Mouse (Mus musculus): ENCODE measurements around the gene Acot8. TPM values are rescaled to one million over a fixed set of nuclear protein-coding genes. Genes with fewer than 3 reads are reported as not detected.

Acot8 gene
- total and polyA plus RNA-seq, 2 experiments from 2014 or later, result 17.1 to 17.4 TPM

DNA sequence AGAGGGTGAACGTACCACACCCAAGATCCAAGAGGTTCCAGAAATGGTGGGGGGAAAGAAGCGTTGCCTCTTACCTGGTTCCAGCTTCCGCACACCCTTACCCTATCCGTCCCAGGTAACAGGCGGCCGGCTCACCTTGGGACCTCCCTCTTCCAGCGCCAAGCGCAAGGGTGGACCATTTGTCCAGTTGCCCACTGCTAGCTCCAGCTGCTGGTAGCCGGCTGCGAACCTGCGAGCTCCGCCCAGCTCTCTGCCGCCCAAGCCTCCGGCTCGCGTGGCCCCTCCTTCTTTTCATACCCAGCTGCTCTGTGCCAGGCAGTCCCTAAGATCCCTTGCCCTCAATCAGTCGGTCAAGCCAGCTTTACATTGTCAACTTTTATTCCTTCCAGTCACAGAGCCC is 27.9 kb downstream of the Acot8 start:
- Histone ChIP-seq H3K27ac (ENCODE audit: low read depth, low read length) (no peak overlapping the region), H3K4me3 (ENCODE audit: low read depth, low read length) (no peak overlapping the region), H3K9me3 (ENCODE audit: low read length) (no peaks in the 10 kb centered on the region), H3K4me1 (ENCODE audit: insufficient read depth) (no peaks in the 10 kb centered on the region), H3K27me3 (ENCODE audit: insufficient read depth, low read length) (no peaks in the 10 kb centered on the region), H3K9ac (no peak overlapping the region), H3K36me3 (ENCODE audit: insufficient read depth) (no peaks in the 10 kb centered on the region), H3K4me2 (ENCODE audit: low read depth) (no peak overlapping the region)
- TF ChIP-seq CTCF (IDR thresholded peaks at IDR 0.05; ENCODE audit: low read depth), result no peak
- DNase-seq (no peak), ATAC-seq (no peak)
- 71% methylated on average over 17 of the region's 17 CpGs for WGBS

DNA sequence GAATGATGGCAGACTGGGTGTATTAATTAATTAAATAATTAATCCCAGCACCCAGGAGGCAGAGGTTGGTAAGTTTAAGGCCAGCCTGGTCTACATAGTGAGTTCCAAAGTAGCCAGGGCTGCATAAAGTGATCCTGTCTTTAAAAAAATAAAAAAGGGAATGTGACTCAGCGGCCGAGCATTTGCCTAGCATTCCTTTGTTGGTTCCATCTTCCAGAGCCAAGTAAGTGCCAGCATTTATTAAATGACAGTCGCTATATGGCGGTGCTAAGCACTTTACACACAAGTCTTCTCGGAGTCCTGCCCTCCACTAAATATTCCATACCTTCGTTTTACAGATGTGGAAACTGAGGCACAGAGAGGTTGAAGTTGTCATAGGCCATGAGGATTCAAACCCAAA is 28.6 kb downstream of the Acot8 start:
- no peak for ATAC-seq
- no peaks in the 10 kb centered on the region for H3K9me3 ChIP-seq (ENCODE audit: low read length)
- H3K9ac ChIP-seq, result no peak overlapping the region
- no peak overlapping the region for H3K4me2 ChIP-seq (ENCODE audit: low read depth)
- no peak for TF ChIP-seq CTCF (IDR thresholded peaks at IDR 0.05; ENCODE audit: low read depth)
- no peak overlapping the region for H3K4me3 ChIP-seq (ENCODE audit: low read depth, low read length)
- H3K27ac ChIP-seq (ENCODE audit: low read depth, low read length), result no peak overlapping the region
- no peak for DNase-seq
- no peaks in the 10 kb centered on the region for H3K27me3 ChIP-seq (ENCODE audit: insufficient read depth, low read length)
- WGBS, result 85% methylated on average over 6 of the region's 6 CpGs
- H3K36me3 ChIP-seq (ENCODE audit: insufficient read depth), result no peaks in the 10 kb centered on the region
- no peaks in the 10 kb centered on the region for H3K4me1 ChIP-seq (ENCODE audit: insufficient read depth)

DNA sequence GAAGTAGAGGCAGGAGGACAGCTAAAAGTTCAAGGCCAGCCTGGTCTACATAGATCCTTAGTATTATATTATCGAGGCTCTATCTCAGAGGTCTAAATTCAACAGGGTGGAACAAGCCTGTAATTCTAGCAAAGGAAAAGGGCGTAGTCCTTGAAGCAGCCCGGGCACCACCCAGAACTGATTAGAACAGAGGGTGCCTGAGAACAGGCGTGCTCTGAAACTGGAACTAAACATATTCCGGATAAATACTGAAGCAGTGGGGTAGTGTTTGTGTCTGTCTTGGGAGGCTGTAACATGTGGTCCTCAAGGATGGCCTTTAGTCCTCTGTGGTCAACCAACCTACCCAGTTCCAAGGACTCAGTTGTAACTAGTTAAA is 30.7 kb downstream of the Acot8 start:
- Histone ChIP-seq H3K4me1 (ENCODE audit: insufficient read depth) (no peaks in the 10 kb centered on the region; the same call in 1 of the 2 replicates), H3K4me2 (ENCODE audit: low read depth) (no peak overlapping the region), H3K9me3 (ENCODE audit: low read length) (no peaks in the 10 kb centered on the region), H3K9ac (no peak overlapping the region), H3K27me3 (ENCODE audit: insufficient read depth, low read length) (no peaks in the 10 kb centered on the region), H3K4me3 (ENCODE audit: low read depth, low read length) (no peak overlapping the region), H3K36me3 (ENCODE audit: insufficient read depth) (no peaks in the 10 kb centered on the region), H3K27ac (ENCODE audit: low read depth, low read length) (no peak overlapping the region)
- ATAC-seq (no peak), DNase-seq (no peak)
- 92% methylated on average over 5 of the region's 5 CpGs for WGBS
- TF ChIP-seq CTCF (IDR thresholded peaks at IDR 0.05; ENCODE audit: low read depth), result no peak

DNA sequence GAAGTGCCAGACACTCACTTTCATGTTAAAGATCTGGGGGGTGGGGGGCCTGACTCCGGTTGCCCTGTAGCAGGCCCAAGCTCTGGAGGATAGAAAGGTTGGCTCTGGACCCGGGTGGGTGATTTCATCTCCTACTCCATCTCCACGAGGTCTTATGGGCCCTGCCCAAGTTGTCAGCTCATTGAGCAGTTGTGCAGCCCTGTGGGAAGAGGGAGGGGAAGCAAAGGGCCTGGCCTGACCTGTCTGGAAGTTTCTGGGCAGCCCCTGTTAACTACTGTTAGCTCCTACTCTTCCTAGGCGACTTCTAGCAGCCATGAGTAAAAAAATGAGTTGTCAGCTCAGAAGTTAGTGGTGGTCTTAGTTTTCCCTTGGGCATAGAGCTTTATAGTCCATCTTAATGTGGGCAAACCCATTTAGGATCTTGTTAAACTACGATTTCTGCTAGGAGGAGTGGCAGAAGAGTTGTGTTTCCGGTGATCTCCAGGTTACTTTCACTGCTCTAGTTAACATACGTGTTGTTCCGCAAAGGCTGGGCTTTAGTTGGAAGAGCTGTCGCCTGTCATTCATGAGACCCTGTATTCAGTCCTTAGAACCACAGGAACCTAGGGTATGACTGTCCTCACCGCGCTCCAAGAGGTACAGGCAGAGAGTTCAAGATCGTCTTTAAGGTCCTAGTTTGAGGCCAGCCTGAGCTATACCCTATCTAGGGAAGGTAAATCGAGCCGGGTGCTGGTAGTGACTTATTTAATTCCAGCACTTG is 31.3 kb downstream of the Acot8 start:
- no peaks in the 10 kb centered on the region; the same call in 1 of the 2 replicates for H3K36me3 ChIP-seq (ENCODE audit: insufficient read depth)
- H3K4me1 ChIP-seq (ENCODE audit: insufficient read depth), result no peaks in the 10 kb centered on the region; the same call in 1 of the 2 replicates
- ATAC-seq (no peak), DNase-seq (no peak)
- H3K9ac ChIP-seq, result no peak overlapping the region
- no peaks in the 10 kb centered on the region for H3K27me3 ChIP-seq (ENCODE audit: insufficient read depth, low read length)
- H3K27ac ChIP-seq (ENCODE audit: low read depth, low read length), result no peak overlapping the region
- no peaks in the 10 kb centered on the region for H3K9me3 ChIP-seq (ENCODE audit: low read length)
- H3K4me2 ChIP-seq (ENCODE audit: low read depth), result no peak overlapping the region
- H3K4me3 ChIP-seq (ENCODE audit: low read depth, low read length), result no peak overlapping the region
- 77% methylated on average over 14 of the region's 14 CpGs for WGBS
- TF ChIP-seq CTCF (IDR thresholded peaks at IDR 0.05; ENCODE audit: low read depth), result no peak

DNA sequence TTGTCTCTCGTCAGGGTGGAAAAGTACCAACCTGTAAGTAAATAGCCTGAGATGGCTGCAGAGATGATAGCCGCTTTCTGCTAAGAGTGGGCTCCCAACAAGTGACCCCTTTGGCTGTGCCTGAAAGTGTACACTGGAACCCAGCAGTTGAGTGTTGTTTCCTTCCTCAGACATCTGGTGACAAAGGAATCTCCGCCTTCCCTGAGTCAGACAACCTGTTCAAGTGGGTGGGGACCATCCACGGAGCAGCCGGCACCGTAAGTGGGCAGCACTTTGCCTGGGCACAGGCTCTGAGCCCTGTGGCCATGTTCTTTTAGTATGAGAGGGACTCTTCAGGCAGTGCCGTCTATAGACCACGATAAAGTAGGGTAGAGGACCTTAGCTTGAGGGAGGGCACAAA is 33.6 kb downstream of the Acot8 start:
- 74% methylated on average over 8 of the region's 8 CpGs for WGBS
- no peak overlapping the region for H3K27ac ChIP-seq (ENCODE audit: low read depth, low read length)
- no peaks in the 10 kb centered on the region for H3K9me3 ChIP-seq (ENCODE audit: low read length)
- no peaks in the 10 kb centered on the region; the same call in 1 of the 2 replicates for H3K4me1 ChIP-seq (ENCODE audit: insufficient read depth)
- no peak for ATAC-seq
- no peak for DNase-seq
- no peak overlapping the region for H3K4me3 ChIP-seq (ENCODE audit: low read depth, low read length)
- H3K9ac ChIP-seq, result no peak overlapping the region
- peaks cover 20% of the 10 kb centered on the region for H3K36me3 ChIP-seq (ENCODE audit: insufficient read depth)
- no peaks in the 10 kb centered on the region for H3K27me3 ChIP-seq (ENCODE audit: insufficient read depth, low read length)
- peak overlapping the region; percentile 97; the same call in 1 of the 2 replicates for H3K4me2 ChIP-seq (ENCODE audit: low read depth)
- no peak for TF ChIP-seq CTCF (IDR thresholded peaks at IDR 0.05; ENCODE audit: low read depth)

DNA sequence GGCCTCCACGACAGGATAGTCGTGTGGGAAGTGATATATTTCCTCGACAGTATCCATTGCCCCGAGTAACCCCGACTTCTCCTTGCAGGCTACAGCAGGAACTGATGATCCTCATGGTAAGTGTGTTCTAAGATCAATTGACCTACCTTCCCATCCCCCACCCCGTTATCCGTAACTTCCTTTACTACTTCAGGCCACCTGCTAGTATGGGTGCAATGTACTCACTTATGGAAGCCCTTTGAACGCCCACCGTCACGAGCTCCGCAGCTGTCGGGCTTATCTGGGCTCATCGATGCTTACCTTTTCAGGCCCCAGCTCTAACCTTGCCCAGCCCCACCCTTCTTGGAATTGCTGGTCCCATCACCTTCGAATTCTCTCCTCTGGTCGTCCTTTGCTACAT is 34.4 kb downstream of the Acot8 start:
- Histone ChIP-seq H3K4me1 (ENCODE audit: insufficient read depth) (no peaks in the 10 kb centered on the region; the same call in 1 of the 2 replicates), H3K36me3 (ENCODE audit: insufficient read depth) (peaks cover 28% of the 10 kb centered on the region), H3K27ac (ENCODE audit: low read depth, low read length) (no peak overlapping the region), H3K9me3 (ENCODE audit: low read length) (no peaks in the 10 kb centered on the region), H3K27me3 (ENCODE audit: insufficient read depth, low read length) (no peaks in the 10 kb centered on the region), H3K4me3 (ENCODE audit: low read depth, low read length) (peak overlapping the region; percentile 66), H3K9ac (peak overlapping the region; percentile 44; the same call in 1 of the 2 replicates), H3K4me2 (ENCODE audit: low read depth) (peak overlapping the region; percentile 97)
- WGBS, result 4% methylated on average over 15 of the region's 15 CpGs
- DNase-seq (no peak), ATAC-seq (no peak)
- TF ChIP-seq CTCF (IDR thresholded peaks at IDR 0.05; ENCODE audit: low read depth), result no peak

DNA sequence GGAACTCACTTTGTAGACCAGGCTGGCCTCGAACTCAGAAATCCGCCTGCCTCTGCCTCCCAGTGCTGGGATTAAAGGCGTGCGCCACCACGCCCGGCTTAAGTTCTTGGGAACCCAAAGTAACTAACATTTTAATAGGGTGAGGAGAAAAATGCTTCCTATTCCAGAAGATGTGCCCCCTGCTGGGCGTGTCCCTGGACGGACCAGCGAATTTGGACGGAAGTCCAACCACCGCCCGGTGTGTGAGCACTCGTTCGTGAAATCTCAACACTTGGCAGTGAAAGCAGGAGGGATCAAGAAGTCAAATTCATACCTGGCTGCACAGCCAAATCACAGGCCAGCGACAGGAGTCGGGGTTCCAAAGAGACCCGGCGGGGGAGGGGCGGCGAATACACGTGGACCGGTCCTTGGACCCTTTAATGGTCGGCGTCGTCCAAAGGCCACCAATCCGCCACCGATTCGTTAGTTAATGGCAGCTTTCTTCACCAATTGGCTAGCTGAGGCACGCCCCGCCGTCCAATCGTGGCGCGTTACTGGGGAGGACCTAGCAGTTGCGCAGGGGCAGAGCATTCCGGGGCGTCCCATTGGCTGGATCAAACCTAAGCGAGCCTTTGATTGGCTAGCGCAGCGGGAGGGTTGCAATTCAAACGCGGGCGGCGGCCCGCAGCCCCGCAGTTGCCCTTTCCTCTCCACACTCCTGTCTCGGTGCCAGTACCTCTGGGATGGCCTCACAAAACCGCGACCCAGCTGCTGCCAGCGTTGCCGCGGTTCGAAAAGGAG is 35.2 kb downstream of the Acot8 start, which contains the start of gene Ube2c:
Gene Ube2c (plus strand): TSS at position 641 of the 780 bp plus-strand sequence.
- DNase-seq, result peak; percentile 99
- WGBS, result 3% methylated on average over 53 of the region's 53 CpGs
- no peaks in the 10 kb centered on the region for H3K9me3 ChIP-seq (ENCODE audit: low read length)
- H3K4me3 ChIP-seq (ENCODE audit: low read depth, low read length), result peak within 1 kb of the TSS; percentile 66
- H3K36me3 ChIP-seq (ENCODE audit: insufficient read depth), result peaks cover 34% of the 10 kb centered on the region
- H3K9ac ChIP-seq, result peak within 1 kb of the TSS; percentile 44
- peak; percentile 52 for TF ChIP-seq CTCF (IDR thresholded peaks at IDR 0.05; ENCODE audit: low read depth)
- no peak within 1 kb of the TSS for H3K27ac ChIP-seq (ENCODE audit: low read depth, low read length)
- peak within 1 kb of the TSS; percentile 97 for H3K4me2 ChIP-seq (ENCODE audit: low read depth)
- no peaks in the 10 kb centered on the region for H3K27me3 ChIP-seq (ENCODE audit: insufficient read depth, low read length)
- H3K4me1 ChIP-seq (ENCODE audit: insufficient read depth), result no peaks in the 10 kb centered on the region; the same call in 1 of the 2 replicates
- peak; percentile 100 for ATAC-seq

Data from forebrain, postnatal 0 days (tissue).